Mouse (Mus musculus) frontal cortex, postnatal 25 days (tissue): ENCODE results near the gene Zmat5.
A peak's percentile ranks its signal among the peaks of the same experiment; 100 is the strongest.

Experiments used
- DNase-seq, 2 experiments: peaks; one replicate each; pipeline ENCODE4 v3.0.0; 2022; ENCODE audit warnings: low spot score in 2 of 2

Gene Zmat5

DNA sequence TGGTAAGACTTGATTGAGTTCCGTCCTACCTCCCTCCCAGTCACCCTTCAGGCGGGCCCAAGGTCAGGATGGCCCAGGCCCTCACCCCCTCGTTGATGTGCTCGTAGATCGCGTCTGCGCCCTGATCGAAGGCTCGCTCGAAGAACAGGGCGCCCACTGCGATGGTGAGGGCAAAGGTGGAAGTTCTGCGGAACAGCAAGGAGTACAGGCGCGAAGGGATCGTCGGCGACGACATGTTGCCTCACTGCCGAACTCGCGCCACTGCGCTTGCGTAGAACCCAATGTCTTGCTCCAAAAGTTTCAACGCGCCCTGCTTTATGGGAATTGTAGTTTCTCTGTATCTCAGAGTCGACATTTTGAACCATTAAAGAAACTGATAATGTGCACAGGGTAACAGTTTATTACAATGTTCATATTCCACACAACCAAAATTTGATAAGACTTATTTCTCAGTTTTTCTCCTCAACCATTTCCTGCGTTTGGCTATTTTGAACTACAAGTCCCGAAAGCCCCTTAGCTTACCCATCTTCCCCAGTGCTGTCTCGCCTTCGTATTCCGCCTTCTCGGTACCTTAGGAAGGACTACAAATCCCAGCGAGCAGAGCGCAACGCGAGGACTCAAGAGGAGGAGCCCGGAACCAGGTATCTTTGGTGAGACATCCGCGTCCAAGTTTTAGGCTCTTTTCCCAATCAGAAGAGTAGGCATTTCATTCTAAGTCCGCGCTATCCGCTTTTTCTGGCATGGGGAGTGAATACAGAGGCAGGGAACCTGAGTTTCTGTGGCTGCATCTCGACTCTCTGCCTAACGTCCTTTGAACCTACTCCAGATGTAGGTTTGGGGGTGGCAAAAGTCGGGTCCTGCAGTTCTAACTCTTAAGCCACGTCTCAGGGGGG is at the start of gene Zmat5, which contains the start of gene Uqcr10:
TSS of gene Zmat5 (plus strand) at position 607 of the 893 bp plus-strand sequence.
TSS of gene Uqcr10 (minus strand) at position 271 of the 893 bp plus-strand sequence.
- DNase-seq = peak; percentile 81 to 84

GRCm38 (mm10) chr11:4659818-4660217 is 44.7 kb upstream of the Zmat5 start:
- no peak for DNase-seq

- DNase-seq = no peak
Observed at GRCm38 (mm10) chr11:4660309-4661025, 44.0 kb upstream of the Zmat5 start.

DNA sequence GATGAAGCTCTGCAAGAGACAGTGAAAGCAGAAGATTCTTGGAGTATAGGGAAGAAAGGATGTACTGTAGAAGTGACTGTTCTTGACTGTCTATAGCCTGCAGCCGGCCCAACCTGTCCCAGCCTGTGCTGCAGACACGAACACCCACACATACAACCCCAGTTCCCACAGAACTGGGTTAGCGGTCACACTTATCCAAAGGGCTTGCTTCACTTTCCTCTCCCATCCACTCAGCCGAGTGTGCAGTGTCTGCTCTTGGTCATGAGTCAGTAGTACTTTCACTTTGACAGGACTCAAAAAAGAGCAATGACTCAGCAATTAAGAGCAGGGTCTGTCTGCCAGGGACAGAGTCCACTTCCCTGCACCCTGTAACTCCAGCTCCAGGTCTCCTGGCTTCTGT is 43.2 kb upstream of the Zmat5 start:
- DNase-seq = no peak

GRCm38 (mm10) chr11:4661871-4662495 is 42.5 kb upstream of the Zmat5 start:
- no peak for DNase-seq

- DNase-seq = no peak
Observed at GRCm38 (mm10) chr11:4662496-4662878, 42.0 kb upstream of the Zmat5 start.

DNA sequence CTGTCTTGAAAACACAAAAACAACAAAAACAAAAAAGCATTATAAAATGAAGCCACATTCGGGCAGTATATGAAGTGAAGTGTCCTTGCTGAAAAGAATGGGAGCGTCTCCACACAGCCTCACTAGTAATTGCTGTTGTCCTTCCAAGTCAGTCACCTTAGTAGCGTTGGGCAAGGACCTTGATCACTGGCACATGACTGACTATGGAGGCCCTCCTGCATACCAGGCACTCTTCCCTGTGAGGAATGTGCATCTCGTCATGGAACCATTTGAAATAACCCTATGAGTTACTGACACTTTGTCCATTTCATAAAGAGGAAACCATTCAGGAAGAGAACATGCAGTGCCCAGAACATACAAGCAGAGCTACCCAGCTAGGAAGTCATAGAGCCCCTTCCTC is 32.7 kb upstream of the Zmat5 start:
- DNase-seq = no peak

DNA sequence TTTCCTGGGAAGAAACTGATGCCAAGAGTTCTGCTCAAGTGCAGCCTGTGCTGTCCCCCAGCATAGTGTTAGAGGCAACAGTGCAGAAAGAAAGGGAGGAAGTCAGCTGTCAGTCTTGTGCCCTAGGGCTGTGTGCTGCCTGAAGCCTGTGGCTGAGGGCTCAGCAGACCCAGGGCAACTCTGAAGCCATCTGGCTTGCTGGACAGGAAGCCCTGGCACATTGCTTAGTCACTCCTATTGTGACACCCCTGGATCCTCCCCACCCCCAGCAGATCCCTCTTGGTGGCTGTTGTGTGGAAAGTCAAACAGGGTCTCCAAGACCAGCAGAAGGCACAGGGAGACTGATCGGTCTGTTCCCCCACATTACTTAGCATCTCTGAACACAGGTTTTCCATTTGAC is 29.9 kb upstream of the Zmat5 start:
- DNase-seq = no peak

- DNase-seq = no peak
Observed at GRCm38 (mm10) chr11:4675126-4675562, 29.3 kb upstream of the Zmat5 start.

DNA sequence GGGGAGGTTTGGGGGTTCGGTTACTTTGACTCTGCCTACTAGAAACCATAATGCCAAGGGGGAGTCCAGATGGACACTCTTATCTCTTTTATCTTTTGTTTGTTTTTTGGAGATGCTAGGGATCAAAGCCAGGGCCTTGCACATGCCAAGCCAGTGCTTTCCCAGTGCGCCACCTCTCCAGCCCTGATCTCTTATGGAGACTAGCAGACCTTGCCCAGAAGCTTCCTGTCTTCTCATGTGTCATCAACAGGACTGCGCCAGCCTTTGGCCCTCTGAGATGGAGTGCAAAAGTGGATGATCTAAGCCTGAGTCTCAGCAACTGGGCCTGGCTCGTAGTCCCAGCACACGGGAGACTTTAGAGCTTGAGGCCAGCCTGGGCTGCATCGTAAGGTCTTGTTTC is 28.8 kb upstream of the Zmat5 start:
- no peak for DNase-seq

GRCm38 (mm10) chr11:4677250-4677872 is 27.1 kb upstream of the Zmat5 start:
- no peak for DNase-seq

- peak in 1 of 2 experiments; percentile 37 for DNase-seq
Observed at GRCm38 (mm10) chr11:4678700-4679440, 25.6 kb upstream of the Zmat5 start.

GRCm38 (mm10) chr11:4679441-4679832 is 25.0 kb upstream of the Zmat5 start:
- no peak for DNase-seq

DNA sequence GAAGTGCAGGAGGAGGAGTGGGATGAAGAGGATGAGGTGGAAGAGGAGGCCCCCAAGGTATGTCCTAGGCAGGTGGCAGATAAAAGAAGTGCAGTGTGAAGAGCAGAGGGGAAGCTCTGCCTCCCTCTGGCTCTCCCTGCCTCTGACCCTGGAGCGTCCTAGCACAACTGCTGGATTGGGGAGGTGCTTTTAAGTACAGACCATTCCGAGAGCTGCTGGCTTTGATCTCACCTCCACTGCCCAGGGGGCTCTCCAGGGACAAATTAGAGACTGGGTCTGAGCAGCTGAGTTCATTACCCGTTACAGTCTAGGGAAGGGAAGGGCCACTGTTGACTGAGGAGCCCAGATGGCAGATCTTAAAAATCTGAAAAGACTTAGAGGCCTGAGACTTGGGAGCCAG is 24.4 kb upstream of the Zmat5 start:
- DNase-seq = no peak

DNA sequence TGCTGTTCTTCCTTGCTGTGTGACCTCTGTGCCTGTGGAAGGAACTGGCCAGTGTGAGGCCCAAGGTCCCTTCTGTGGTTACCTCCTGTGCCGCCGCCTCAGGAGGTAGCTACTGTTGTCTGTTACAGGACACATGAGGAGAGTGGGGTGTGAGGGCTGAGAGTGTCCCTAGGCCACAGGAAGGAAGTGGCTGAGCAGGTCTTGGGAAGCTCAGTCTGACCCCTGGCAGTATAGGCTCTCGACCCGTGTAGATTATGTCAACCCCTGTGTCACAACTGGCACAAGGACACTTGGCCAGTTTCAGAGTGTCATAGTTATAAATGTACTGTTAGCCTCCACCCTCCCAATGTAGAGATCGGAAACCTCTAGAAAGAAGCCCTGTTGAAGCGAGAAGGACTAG is 21.0 kb upstream of the Zmat5 start:
- DNase-seq = no peak

GRCm38 (mm10) chr11:4684186-4684585 is 20.3 kb upstream of the Zmat5 start:
- DNase-seq = no peak

DNA sequence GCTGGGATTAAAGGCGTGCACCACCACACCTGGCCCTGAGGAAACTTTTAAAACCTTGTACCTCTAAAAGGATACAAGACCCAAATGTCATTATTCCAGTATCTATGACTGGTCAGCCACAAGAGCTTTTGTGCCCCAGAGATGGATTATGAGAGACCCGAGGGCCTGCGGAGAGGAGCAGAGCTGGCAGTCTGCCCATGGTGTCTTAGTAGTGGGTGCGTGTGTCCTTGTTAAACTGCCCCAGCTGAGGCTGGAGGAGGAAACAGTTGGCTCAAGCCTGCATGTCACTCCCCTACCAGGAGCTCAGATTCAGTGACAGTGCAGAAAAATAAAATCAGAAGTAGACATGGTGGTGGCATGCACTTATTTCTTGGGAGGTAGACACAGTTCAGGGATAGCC is 19.4 kb upstream of the Zmat5 start:
- no peak for DNase-seq

- DNase-seq = no peak
Observed at GRCm38 (mm10) chr11:4685510-4685909, 19.0 kb upstream of the Zmat5 start.

DNA sequence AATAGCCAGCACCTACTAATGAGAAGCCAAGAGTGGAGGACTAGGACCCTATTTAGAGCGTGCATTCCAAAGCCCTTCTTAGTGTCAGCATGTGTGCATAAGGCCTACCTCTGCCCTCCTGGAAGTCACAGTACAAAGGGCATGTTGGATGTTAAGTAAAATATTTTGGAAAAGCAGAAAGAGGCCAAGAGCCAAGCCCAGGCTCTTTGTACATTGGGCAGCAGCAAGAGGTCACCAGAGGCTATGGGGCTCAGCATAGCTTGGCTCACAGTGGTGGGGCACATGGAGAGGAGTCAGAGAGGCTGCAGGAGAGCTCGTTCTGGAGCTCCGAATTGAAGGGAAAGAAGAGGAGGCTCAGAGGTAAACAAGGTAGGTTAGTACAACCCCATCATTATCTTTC is 17.5 kb upstream of the Zmat5 start:
- no peak for DNase-seq

DNA sequence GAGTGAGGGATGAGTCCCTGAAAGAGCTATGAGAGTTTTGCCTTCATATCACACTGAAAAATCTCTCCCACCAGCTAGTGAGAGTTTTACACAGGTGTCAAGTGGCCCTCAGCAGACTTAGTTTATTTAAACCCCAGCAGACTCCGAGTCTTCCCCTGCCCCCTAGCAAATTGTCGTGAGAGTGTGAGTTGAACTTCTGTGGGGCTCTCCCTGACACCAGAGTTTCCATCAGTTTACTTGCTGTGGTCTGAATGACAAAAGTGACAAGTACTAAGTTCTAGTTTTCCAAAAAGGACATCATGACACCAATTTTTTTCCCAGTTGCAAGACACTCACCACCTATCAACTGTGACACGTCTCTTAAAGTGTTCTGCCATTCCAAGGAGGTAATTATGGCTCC is 16.6 kb upstream of the Zmat5 start:
- no peak for DNase-seq

- DNase-seq = no peak
Observed at GRCm38 (mm10) chr11:4688632-4689380, 15.7 kb upstream of the Zmat5 start.
